Mouse (Mus musculus) limb, embryonic 15.5 days (tissue): ENCODE results near the gene Egf. TPM values are rescaled to one million over a fixed set of nuclear protein-coding genes. Genes with fewer than 3 reads are reported as not detected.
A peak's percentile ranks its signal among the peaks of the same experiment; 100 is the strongest.

Experiments used
- ATAC-seq: fragments of 200-750 bp; cut with Nextera tagmentation; 2 replicates; pipeline ENCODE4 v1.8.0; 2017; ENCODE audit warnings: low read depth, moderate TSS enrichment; ENCODE audit not compliant: insufficient number of reproducible peaks, low FRiP score, low TSS enrichment
- H3K27ac ChIP-seq: fragments of 300-500 bp; sonication (generic); 2 replicates; pipeline ENCODE4 v1.5.1; 2015; ENCODE audit warnings: moderate library complexity, mild to moderate bottlenecking, inconsistent platforms
- H3K27me3 ChIP-seq: fragments of 300-500 bp; sonication (generic); 2 replicates; pipeline ENCODE4 v1.6.1; 2015; ENCODE audit warnings: inconsistent platforms
- H3K36me3 ChIP-seq: fragments of 300-500 bp; sonication (generic); 2 replicates; pipeline ENCODE4 v1.6.1; 2015; ENCODE audit warnings: inconsistent platforms
- H3K4me1 ChIP-seq: fragments of 300-500 bp; sonication (generic); 2 replicates; pipeline ENCODE4 v1.6.1; 2015; ENCODE audit warnings: inconsistent platforms
- H3K4me2 ChIP-seq: fragments of 300-500 bp; sonication (generic); 2 replicates; pipeline ENCODE4 v1.6.1; 2015; ENCODE audit warnings: mild to moderate bottlenecking, inconsistent platforms
- H3K4me3 ChIP-seq: fragments of 300-500 bp; sonication (generic); 2 replicates; pipeline ENCODE4 v1.5.1; 2015; ENCODE audit warnings: mild to moderate bottlenecking, inconsistent platforms
- H3K9ac ChIP-seq: fragments of 300-500 bp; sonication (generic); 2 replicates; pipeline ENCODE4 v1.6.1; 2015; ENCODE audit warnings: inconsistent platforms
- H3K9me3 ChIP-seq: fragments of 300-500 bp; sonication (generic); 2 replicates; pipeline ENCODE4 v1.6.1; 2016; ENCODE audit warnings: inconsistent platforms
- WGBS: fragments of 180-500 bp; shearing (Covaris S2); methylation state at CpG from one replicate; pipeline ENCODE4 v1.1.7; 2015; 5-methylcytosine and 5-hydroxymethylcytosine counted together
- polyA plus RNA-seq: library from polyadenylated mRNA; unstranded; fragments of >200 nt; fragmentation: Nextera tagmentation; extraction: Ambion mirVana; gene quantifications from 2 replicates; pipeline ENCODE4 v1.2.1, GENCODE M21; 2015

The Egf gene
- polyA plus RNA-seq, 1 experiment from 2014 or later, result 1.9 TPM

GRCm38 (mm10) chr3:129744803-129745202, 10.3 kb downstream of the Egf start:
- H3K4me1 ChIP-seq, result no peaks in the 10 kb centered on the region
- H3K4me2 ChIP-seq, result no peak overlapping the region
- H3K9me3 ChIP-seq, result no peaks in the 10 kb centered on the region
- H3K9ac ChIP-seq, result no peak overlapping the region
- H3K27ac ChIP-seq, result no peak overlapping the region
- no peak overlapping the region for H3K4me3 ChIP-seq
- no peaks in the 10 kb centered on the region for H3K27me3 ChIP-seq
- WGBS, result 58% methylated on average over 8 of the region's 8 CpGs
- ATAC-seq, result no peak
- H3K36me3 ChIP-seq, result no peaks in the 10 kb centered on the region

GRCm38 (mm10) chr3:129742781-129743180, 12.3 kb downstream of the Egf start:
- WGBS, result 42% methylated on average over 6 of the region's 6 CpGs
- no peak overlapping the region for H3K4me3 ChIP-seq
- no peak overlapping the region for H3K4me2 ChIP-seq
- H3K27ac ChIP-seq, result no peak overlapping the region
- no peaks in the 10 kb centered on the region for H3K27me3 ChIP-seq
- ATAC-seq, result no peak
- H3K9me3 ChIP-seq, result no peaks in the 10 kb centered on the region
- H3K36me3 ChIP-seq, result no peaks in the 10 kb centered on the region
- no peak overlapping the region for H3K9ac ChIP-seq
- peaks cover 2% of the 10 kb centered on the region; the same call in 1 of the 2 replicates for H3K4me1 ChIP-seq

GRCm38 (mm10) chr3:129738291-129739183, 16.6 kb downstream of the Egf start:
- WGBS, result 32% methylated on average over 16 of the region's 16 CpGs
- Histone ChIP-seq H3K27ac (no peak overlapping the region), H3K4me2 (no peak overlapping the region), H3K27me3 (no peaks in the 10 kb centered on the region), H3K4me3 (no peak overlapping the region), H3K9me3 (no peaks in the 10 kb centered on the region), H3K4me1 (peaks cover 2% of the 10 kb centered on the region; the same call in 1 of the 2 replicates), H3K36me3 (no peaks in the 10 kb centered on the region), H3K9ac (no peak overlapping the region)
- ATAC-seq, result no peak

DNA sequence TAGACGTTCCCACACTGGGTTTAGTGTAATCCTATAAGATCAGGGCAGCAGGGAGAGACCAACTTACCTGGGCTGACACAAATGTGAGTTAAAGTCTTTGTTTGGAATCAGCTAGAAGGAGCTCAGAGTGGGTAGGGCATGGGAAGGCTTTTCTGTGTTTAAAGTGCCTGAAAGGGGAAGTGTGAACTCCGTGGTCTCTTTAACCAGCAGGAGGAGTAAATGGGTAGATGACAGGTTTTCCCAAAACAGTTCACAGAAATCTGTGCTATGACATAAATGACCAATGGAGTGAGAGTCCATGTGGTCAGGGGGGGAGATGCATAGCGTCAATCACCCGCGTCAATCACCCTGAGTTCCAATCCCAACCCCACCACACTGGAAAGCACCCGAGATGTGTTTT, 23.5 kb downstream of the Egf start:
- H3K4me1 ChIP-seq, result no peaks in the 10 kb centered on the region
- 79% methylated on average over 6 of the region's 6 CpGs for WGBS

DNA sequence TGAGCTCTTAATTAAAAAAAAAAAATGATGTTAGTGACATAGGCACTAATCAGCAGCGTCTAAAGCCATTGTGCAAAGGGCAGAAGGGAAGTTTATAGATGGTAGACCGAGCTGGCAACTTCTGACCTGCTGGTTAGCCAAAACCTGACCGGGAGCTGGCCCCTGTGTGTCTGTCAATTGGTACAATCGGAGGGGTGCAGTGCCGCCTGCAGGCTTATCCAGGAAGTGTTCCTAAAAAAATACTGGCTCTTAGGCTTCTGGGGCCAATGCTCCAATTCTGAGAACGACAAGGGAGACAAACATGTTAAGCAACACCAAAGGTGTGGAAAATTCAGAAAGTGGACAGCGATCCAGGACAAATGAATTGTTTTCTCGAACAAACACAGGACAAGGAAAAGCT, 24.7 kb downstream of the Egf start:
- ATAC-seq, result no peak
- no peak overlapping the region for H3K4me2 ChIP-seq
- no peaks in the 10 kb centered on the region for H3K9me3 ChIP-seq
- peaks cover 4% of the 10 kb centered on the region; the same call in 1 of the 2 replicates for H3K27me3 ChIP-seq
- WGBS, result 24% methylated on average over 8 of the region's 8 CpGs
- no peak overlapping the region for H3K9ac ChIP-seq
- no peaks in the 10 kb centered on the region for H3K4me1 ChIP-seq
- H3K27ac ChIP-seq, result no peak overlapping the region
- no peak overlapping the region for H3K4me3 ChIP-seq
- H3K36me3 ChIP-seq, result no peaks in the 10 kb centered on the region

More for the DNA sequence above, 23.5 kb downstream of the Egf start:
- no peaks in the 10 kb centered on the region for H3K9me3 ChIP-seq
- H3K4me3 ChIP-seq, result no peak overlapping the region
- H3K27ac ChIP-seq, result no peak overlapping the region
- H3K27me3 ChIP-seq, result peaks cover 4% of the 10 kb centered on the region; the same call in 1 of the 2 replicates
- H3K36me3 ChIP-seq, result no peaks in the 10 kb centered on the region
- no peak overlapping the region for H3K9ac ChIP-seq
- ATAC-seq, result no peak
- no peak overlapping the region for H3K4me2 ChIP-seq

- no peaks in the 10 kb centered on the region for H3K9me3 ChIP-seq
- H3K4me3 ChIP-seq, result no peak overlapping the region
- no peaks in the 10 kb centered on the region for H3K36me3 ChIP-seq
- ATAC-seq, result no peak
- no peak overlapping the region for H3K4me2 ChIP-seq
- no peak overlapping the region for H3K9ac ChIP-seq
- 68% methylated on average over 5 of the region's 5 CpGs for WGBS
- H3K27ac ChIP-seq, result no peak overlapping the region
- peaks cover 4% of the 10 kb centered on the region; the same call in 1 of the 2 replicates for H3K27me3 ChIP-seq
- H3K4me1 ChIP-seq, result no peaks in the 10 kb centered on the region
Observed at GRCm38 (mm10) chr3:129729916-129730315, 25.2 kb downstream of the Egf start.

GRCm38 (mm10) chr3:129725592-129725991, 29.5 kb downstream of the Egf start:
- Histone ChIP-seq H3K36me3 (no peaks in the 10 kb centered on the region), H3K9ac (no peak overlapping the region), H3K4me1 (0 out of 2 replicates have a peak, but pooled peaks cover 3% of the 10 kb centered on the region), H3K27me3 (peaks cover 4% of the 10 kb centered on the region; the same call in 1 of the 2 replicates), H3K27ac (no peak overlapping the region), H3K9me3 (no peaks in the 10 kb centered on the region), H3K4me2 (peak overlapping the region; percentile 69), H3K4me3 (peak overlapping the region; percentile 60)
- 51% methylated on average over 5 of the region's 5 CpGs for whole genome bisulfite sequencing
- no peak for ATAC-seq

DNA sequence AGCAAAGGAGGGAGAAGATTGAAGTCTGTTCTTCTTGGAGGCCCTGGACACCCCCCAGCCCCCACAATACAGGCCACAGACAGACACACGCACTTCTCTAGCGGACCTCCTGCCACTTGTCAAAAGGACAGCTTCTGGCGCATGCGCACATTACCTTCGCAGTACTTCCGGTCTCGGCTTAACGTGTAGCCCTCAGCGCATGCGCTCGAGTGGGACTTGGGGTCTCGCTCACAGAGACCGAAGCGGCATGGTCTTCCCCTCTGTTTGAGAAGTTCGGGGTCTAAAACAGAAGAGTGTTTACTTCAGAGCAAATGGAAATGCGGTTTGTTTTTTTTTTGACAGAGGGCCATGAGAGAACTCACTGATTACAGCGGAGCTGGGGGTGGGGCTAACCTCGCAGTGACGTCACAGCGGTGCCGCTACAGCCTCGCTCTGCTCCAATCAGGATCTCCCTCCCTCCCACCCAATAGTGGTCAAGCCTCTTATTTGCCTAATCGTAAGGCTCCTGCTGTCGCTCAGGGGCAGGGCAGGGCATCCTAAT, 30.1 kb downstream of the Egf start:
- Histone ChIP-seq H3K4me2 (peak overlapping the region; percentile 69), H3K9me3 (no peaks in the 10 kb centered on the region), H3K27me3 (peaks cover 4% of the 10 kb centered on the region; the same call in 1 of the 2 replicates), H3K36me3 (no peaks in the 10 kb centered on the region), H3K4me1 (0 out of 2 replicates have a peak, but pooled peaks cover 3% of the 10 kb centered on the region), H3K9ac (peak overlapping the region; percentile 23; the same call in 1 of the 2 replicates), H3K4me3 (peak overlapping the region; percentile 60), H3K27ac (peak overlapping the region; percentile 86)
- 0% methylated on average over 24 of the region's 24 CpGs for WGBS
- peak; percentile 93 for ATAC-seq

- Histone ChIP-seq H3K9ac (peak overlapping the region; percentile 23; the same call in 1 of the 2 replicates), H3K4me3 (peak overlapping the region; percentile 60), H3K27ac (peak overlapping the region; percentile 86; the same call in 1 of the 2 replicates), H3K9me3 (no peaks in the 10 kb centered on the region), H3K4me2 (peak overlapping the region; percentile 69), H3K4me1 (0 out of 2 replicates have a peak, but pooled peaks cover 3% of the 10 kb centered on the region), H3K27me3 (no peaks in the 10 kb centered on the region), H3K36me3 (no peaks in the 10 kb centered on the region)
- no peak for ATAC-seq
- 70% methylated on average over 5 of the region's 5 CpGs for WGBS
Observed at GRCm38 (mm10) chr3:129724505-129724904, 30.6 kb downstream of the Egf start.

DNA sequence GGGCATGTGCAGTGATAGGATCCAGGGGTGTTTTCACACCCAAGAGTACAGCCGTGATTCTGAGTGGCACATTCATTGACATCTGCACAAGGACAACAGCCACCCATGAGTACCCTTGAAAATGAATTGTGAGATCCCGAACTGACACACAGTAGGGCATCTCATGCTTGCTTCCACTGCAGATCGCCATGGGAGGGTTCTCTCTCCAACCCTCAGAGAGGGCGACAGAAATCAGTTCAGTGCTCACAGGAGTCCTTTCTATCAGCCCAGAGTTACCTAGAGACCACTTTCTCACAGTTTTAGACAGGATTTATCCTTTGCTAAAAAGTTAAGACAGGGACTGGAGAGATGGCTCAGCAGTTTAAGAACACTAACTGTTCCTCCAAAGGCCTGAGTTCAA, 31.8 kb downstream of the Egf start:
- no peaks in the 10 kb centered on the region for H3K9me3 ChIP-seq
- no peaks in the 10 kb centered on the region for H3K36me3 ChIP-seq
- H3K4me3 ChIP-seq, result no peak overlapping the region
- H3K4me1 ChIP-seq, result 0 out of 2 replicates have a peak, but pooled peaks cover 3% of the 10 kb centered on the region
- WGBS, result 69% methylated on average over 4 of the region's 4 CpGs
- no peaks in the 10 kb centered on the region for H3K27me3 ChIP-seq
- H3K4me2 ChIP-seq, result no peak overlapping the region
- H3K27ac ChIP-seq, result no peak overlapping the region
- no peak for ATAC-seq
- no peak overlapping the region for H3K9ac ChIP-seq

- no peak overlapping the region for H3K4me2 ChIP-seq
Observed at GRCm38 (mm10) chr3:129714542-129715145, 40.5 kb downstream of the Egf start.

GRCm38 (mm10) chr3:129708157-129708556, 47.0 kb downstream of the Egf start:
- no peaks in the 10 kb centered on the region for H3K36me3 ChIP-seq
- no peak overlapping the region for H3K4me2 ChIP-seq
- H3K4me3 ChIP-seq, result no peak overlapping the region
- H3K27me3 ChIP-seq, result no peaks in the 10 kb centered on the region
- H3K9me3 ChIP-seq, result no peaks in the 10 kb centered on the region
- H3K27ac ChIP-seq, result no peak overlapping the region
- no peak for ATAC-seq
- no peak overlapping the region for H3K9ac ChIP-seq
- H3K4me1 ChIP-seq, result no peaks in the 10 kb centered on the region
- 9% methylated on average over 5 of the region's 5 CpGs for WGBS

More at GRCm38 (mm10) chr3:129714542-129715145, 40.5 kb downstream of the Egf start:
- H3K36me3 ChIP-seq, result no peaks in the 10 kb centered on the region
- no peaks in the 10 kb centered on the region for H3K27me3 ChIP-seq
- H3K9me3 ChIP-seq, result no peaks in the 10 kb centered on the region
- WGBS, result 41% methylated on average over 15 of the region's 15 CpGs
- no peak overlapping the region for H3K4me3 ChIP-seq
- no peak overlapping the region for H3K27ac ChIP-seq
- H3K9ac ChIP-seq, result no peak overlapping the region
- ATAC-seq, result no peak
- H3K4me1 ChIP-seq, result no peaks in the 10 kb centered on the region
